Mouse (Mus musculus): ENCODE results near the gene Afdn. TPM values are rescaled to one million over a fixed set of nuclear protein-coding genes. Genes with fewer than 3 reads are reported as not detected.
A peak's percentile ranks its signal among the peaks of the same experiment; 100 is the strongest.

Afdn gene
- 38.0 and 41.9 TPM in 2 replicates for total RNA-seq (2014; rRNA removed; ENCODE audit: low replicate concordance)
- 49.4 and 52.8 TPM in 2 replicates for polyA plus RNA-seq (2015; fragmentation: Nextera tagmentation; extraction: Ambion mirVana)

- Histone ChIP-seq H3K36me3 (replicated peaks; ENCODE audit: control insufficient read depth, insufficient read depth, low read length) (no peaks in the 10 kb centered on the region), H3K9ac (replicated peaks; ENCODE audit: low read depth, low read length) (peak within 1 kb of the TSS; percentile 97), H3K4me3 (ENCODE audit: low read depth, low read length) (peak within 1 kb of the TSS; percentile 97), H3K27ac (ENCODE audit: low read depth) (peak within 1 kb of the TSS; percentile 95), H3K9me3 (replicated peaks; ENCODE audit: control insufficient read depth, low read length) (no peaks in the 10 kb centered on the region), H3K4me2 (ENCODE audit: low read depth, low read length) (peak within 1 kb of the TSS; percentile 100), H3K27me3 (ENCODE audit: control insufficient read depth, insufficient read depth, low read length) (no peaks in the 10 kb centered on the region), H3K4me1 (ENCODE audit: control insufficient read depth, insufficient read depth) (peaks cover 13% of the 10 kb centered on the region)
- TF ChIP-seq EP300 (IDR thresholded peaks at IDR 0.05; ENCODE audit: low read depth) (no peak), CTCF (IDR thresholded peaks at IDR 0.05; ENCODE audit: low read depth) (no peak)
- ATAC-seq (ENCODE audit: insufficient read depth, low read depth) (peak; percentile 91), DNase-seq (ENCODE audit: low spot score) (peak; percentile 81)
- under 1% methylated on average over 86 of the region's 108 CpGs for WGBS
These were observed at the start of gene Afdn for GRCm38 (mm10) chr17:13759853-13760627. Afdn (plus strand) TSS chr17:13760539.

GRCm38 (mm10) chr17:13711173-13711572, 49.2 kb upstream of the Afdn start:
- Histone ChIP-seq H3K27ac (ENCODE audit: low read depth) (no peak overlapping the region), H3K4me3 (ENCODE audit: low read depth, low read length) (no peak overlapping the region), H3K9ac (replicated peaks; ENCODE audit: low read depth, low read length) (no peak overlapping the region), H3K4me1 (ENCODE audit: control insufficient read depth, insufficient read depth) (no peaks in the 10 kb centered on the region), H3K27me3 (ENCODE audit: control insufficient read depth, insufficient read depth, low read length) (no peaks in the 10 kb centered on the region), H3K4me2 (ENCODE audit: low read depth, low read length) (no peak overlapping the region), H3K9me3 (replicated peaks; ENCODE audit: control insufficient read depth, low read length) (no peaks in the 10 kb centered on the region), H3K36me3 (replicated peaks; ENCODE audit: control insufficient read depth, insufficient read depth, low read length) (no peaks in the 10 kb centered on the region)
- no peak for TF ChIP-seq CTCF (IDR thresholded peaks at IDR 0.05; ENCODE audit: low read depth)
- TF ChIP-seq EP300 (IDR thresholded peaks at IDR 0.05; ENCODE audit: low read depth) = no peak
- ATAC-seq (ENCODE audit: insufficient read depth, low read depth) (no peak), DNase-seq (ENCODE audit: low spot score) (no peak)
- 77% methylated on average over 5 of the region's 5 CpGs for WGBS

GRCm38 (mm10) chr17:13712116-13712515, 48.2 kb upstream of the Afdn start:
- H3K36me3 ChIP-seq (replicated peaks; ENCODE audit: control insufficient read depth, insufficient read depth, low read length) = no peaks in the 10 kb centered on the region
- no peak overlapping the region for H3K9ac ChIP-seq (replicated peaks; ENCODE audit: low read depth, low read length)
- WGBS = 81% methylated on average over 6 of the region's 6 CpGs
- no peak overlapping the region for H3K4me2 ChIP-seq (ENCODE audit: low read depth, low read length)
- no peak overlapping the region for H3K4me3 ChIP-seq (ENCODE audit: low read depth, low read length)
- H3K27ac ChIP-seq (ENCODE audit: low read depth) = no peak overlapping the region
- DNase-seq (ENCODE audit: low spot score) (no peak), ATAC-seq (ENCODE audit: insufficient read depth, low read depth) (no peak)
- no peaks in the 10 kb centered on the region for H3K4me1 ChIP-seq (ENCODE audit: control insufficient read depth, insufficient read depth)
- H3K9me3 ChIP-seq (replicated peaks; ENCODE audit: control insufficient read depth, low read length) = no peaks in the 10 kb centered on the region
- H3K27me3 ChIP-seq (ENCODE audit: control insufficient read depth, insufficient read depth, low read length) = no peaks in the 10 kb centered on the region
- TF ChIP-seq EP300 (IDR thresholded peaks at IDR 0.05; ENCODE audit: low read depth) (no peak), CTCF (IDR thresholded peaks at IDR 0.05; ENCODE audit: low read depth) (no peak)

- 87% methylated on average over 3 of the region's 3 CpGs for WGBS
- no peak overlapping the region for H3K9ac ChIP-seq (replicated peaks; ENCODE audit: low read depth, low read length)
- TF ChIP-seq CTCF (IDR thresholded peaks at IDR 0.05; ENCODE audit: low read depth) = no peak
- TF ChIP-seq EP300 (IDR thresholded peaks at IDR 0.05; ENCODE audit: low read depth) = no peak
- no peaks in the 10 kb centered on the region for H3K9me3 ChIP-seq (replicated peaks; ENCODE audit: control insufficient read depth, low read length)
- H3K27me3 ChIP-seq (ENCODE audit: control insufficient read depth, insufficient read depth, low read length) = no peaks in the 10 kb centered on the region
- no peaks in the 10 kb centered on the region for H3K36me3 ChIP-seq (replicated peaks; ENCODE audit: control insufficient read depth, insufficient read depth, low read length)
- no peak overlapping the region for H3K4me2 ChIP-seq (ENCODE audit: low read depth, low read length)
- no peak overlapping the region for H3K27ac ChIP-seq (ENCODE audit: low read depth)
- ATAC-seq (ENCODE audit: insufficient read depth, low read depth) = no peak
- H3K4me3 ChIP-seq (ENCODE audit: low read depth, low read length) = no peak overlapping the region
- H3K4me1 ChIP-seq (ENCODE audit: control insufficient read depth, insufficient read depth) = no peaks in the 10 kb centered on the region
- no peak for DNase-seq (ENCODE audit: low spot score)
These were observed 47.8 kb upstream of the Afdn start for GRCm38 (mm10) chr17:13712518-13712917.

- Histone ChIP-seq H3K27me3 (ENCODE audit: control insufficient read depth, insufficient read depth, low read length) (no peaks in the 10 kb centered on the region), H3K27ac (ENCODE audit: low read depth) (no peak overlapping the region), H3K9me3 (replicated peaks; ENCODE audit: control insufficient read depth, low read length) (no peaks in the 10 kb centered on the region), H3K9ac (replicated peaks; ENCODE audit: low read depth, low read length) (no peak overlapping the region), H3K4me2 (ENCODE audit: low read depth, low read length) (no peak overlapping the region), H3K36me3 (replicated peaks; ENCODE audit: control insufficient read depth, insufficient read depth, low read length) (no peaks in the 10 kb centered on the region), H3K4me3 (ENCODE audit: low read depth, low read length) (no peak overlapping the region), H3K4me1 (ENCODE audit: control insufficient read depth, insufficient read depth) (no peaks in the 10 kb centered on the region)
- DNase-seq (ENCODE audit: low spot score) = no peak
- whole genome bisulfite sequencing = 86% methylated on average over 4 of the region's 4 CpGs
- no peak for TF ChIP-seq EP300 (IDR thresholded peaks at IDR 0.05; ENCODE audit: low read depth)
- TF ChIP-seq CTCF (IDR thresholded peaks at IDR 0.05; ENCODE audit: low read depth) = no peak
- ATAC-seq (ENCODE audit: insufficient read depth, low read depth) = no peak
These were observed 46.2 kb upstream of the Afdn start for GRCm38 (mm10) chr17:13714128-13714527.

Data from heart, postnatal 0 days (tissue).